Mouse (Mus musculus): ENCODE measurements around the gene Hmcn1. TPM values are rescaled to one million over a fixed set of nuclear protein-coding genes. Genes with fewer than 3 reads are reported as not detected.
A peak's percentile ranks its signal among the peaks of the same experiment; 100 is the strongest.

The Hmcn1 gene
- total and polyA plus RNA-seq, 2 experiments from 2014 or later, result 0.80 to 6.3 TPM

DNA sequence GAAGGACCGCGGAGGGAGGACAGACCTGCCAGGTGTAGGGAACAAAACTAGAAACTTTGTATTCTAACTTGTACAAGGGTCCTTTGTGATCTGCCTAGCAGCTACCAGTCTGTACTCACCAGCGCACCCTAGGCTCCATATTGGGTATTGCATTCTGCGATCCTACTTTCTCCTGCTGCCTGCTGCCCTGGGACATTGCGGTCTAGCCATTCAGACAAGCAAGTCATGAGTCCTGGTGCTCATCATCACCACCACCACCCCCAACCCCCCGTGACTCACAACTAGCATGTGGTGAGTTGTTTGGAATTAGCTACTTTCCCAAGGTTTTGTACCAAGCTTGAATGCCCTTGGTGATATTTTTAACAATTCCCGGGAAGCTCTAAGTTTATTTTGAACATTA is 17.8 kb upstream of the Hmcn1 start:
- H3K4me2 ChIP-seq (ENCODE audit: low read depth, low read length), result no peak overlapping the region
- H3K36me3 ChIP-seq (ENCODE audit: insufficient read depth, low read length), result no peaks in the 10 kb centered on the region
- 31% methylated on average over 7 of the region's 7 CpGs for WGBS
- no peaks in the 10 kb centered on the region for H3K27me3 ChIP-seq (ENCODE audit: insufficient read depth, low read length)
- H3K9me3 ChIP-seq (ENCODE audit: low read length), result no peaks in the 10 kb centered on the region
- H3K4me1 ChIP-seq (ENCODE audit: insufficient read depth, low read length), result no peaks in the 10 kb centered on the region
- no peak overlapping the region for H3K4me3 ChIP-seq (ENCODE audit: low read length)
- DNase-seq (ENCODE audit: low spot score) (peak; percentile 59), ATAC-seq (peak; percentile 53; the same call in 1 of the 2 replicates)
- peak; percentile 82 for TF ChIP-seq CTCF (IDR thresholded peaks at IDR 0.05; ENCODE audit: low read depth)
- no peak overlapping the region for H3K27ac ChIP-seq
- H3K9ac ChIP-seq (replicated peaks; ENCODE audit: low read length), result no peak overlapping the region

DNA sequence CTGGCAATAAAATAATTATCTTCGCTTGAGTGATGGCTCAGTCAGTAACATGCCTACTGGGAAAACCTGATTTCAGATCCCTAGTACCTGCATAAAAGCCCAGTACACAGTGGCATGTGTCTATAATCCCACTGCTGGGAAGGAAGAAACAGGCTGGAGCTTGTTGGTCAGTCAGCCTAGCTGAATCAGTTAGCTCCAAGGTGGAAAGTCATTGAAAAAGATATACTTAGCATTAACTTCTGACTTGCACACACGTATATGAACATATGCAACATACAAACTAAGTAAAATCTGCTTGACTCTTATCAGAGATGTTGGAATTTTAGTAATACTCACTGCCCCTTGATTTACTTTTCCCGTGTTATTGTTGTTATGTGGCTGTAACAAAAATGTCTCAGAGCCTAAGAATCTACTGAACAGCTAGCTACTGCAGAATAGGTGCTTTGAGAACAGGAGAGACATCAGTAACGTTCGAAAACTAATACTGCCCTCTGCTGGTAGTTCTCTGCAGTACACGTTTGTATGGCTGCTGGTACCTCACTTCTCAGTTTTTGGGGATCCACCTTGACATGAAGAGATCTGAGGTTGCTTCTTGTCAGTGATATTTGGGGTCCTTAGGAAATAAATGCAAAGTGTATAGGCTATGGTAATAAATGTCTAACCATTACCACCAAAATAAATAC is 16.0 kb upstream of the Hmcn1 start:
- no peaks in the 10 kb centered on the region for H3K27me3 ChIP-seq (ENCODE audit: insufficient read depth, low read length)
- H3K4me3 ChIP-seq (ENCODE audit: low read length), result no peak overlapping the region
- TF ChIP-seq CTCF (IDR thresholded peaks at IDR 0.05; ENCODE audit: low read depth), result peak; percentile 90
- ATAC-seq (peak; percentile 84; the same call in 1 of the 2 replicates), DNase-seq (ENCODE audit: low spot score) (peak; percentile 89)
- H3K4me2 ChIP-seq (ENCODE audit: low read depth, low read length), result no peak overlapping the region
- H3K27ac ChIP-seq, result no peak overlapping the region
- WGBS, result 29% methylated on average over 6 of the region's 6 CpGs
- no peaks in the 10 kb centered on the region for H3K9me3 ChIP-seq (ENCODE audit: low read length)
- H3K36me3 ChIP-seq (ENCODE audit: insufficient read depth, low read length), result no peaks in the 10 kb centered on the region
- H3K9ac ChIP-seq (replicated peaks; ENCODE audit: low read length), result no peak overlapping the region
- H3K4me1 ChIP-seq (ENCODE audit: insufficient read depth, low read length), result no peaks in the 10 kb centered on the region

DNA sequence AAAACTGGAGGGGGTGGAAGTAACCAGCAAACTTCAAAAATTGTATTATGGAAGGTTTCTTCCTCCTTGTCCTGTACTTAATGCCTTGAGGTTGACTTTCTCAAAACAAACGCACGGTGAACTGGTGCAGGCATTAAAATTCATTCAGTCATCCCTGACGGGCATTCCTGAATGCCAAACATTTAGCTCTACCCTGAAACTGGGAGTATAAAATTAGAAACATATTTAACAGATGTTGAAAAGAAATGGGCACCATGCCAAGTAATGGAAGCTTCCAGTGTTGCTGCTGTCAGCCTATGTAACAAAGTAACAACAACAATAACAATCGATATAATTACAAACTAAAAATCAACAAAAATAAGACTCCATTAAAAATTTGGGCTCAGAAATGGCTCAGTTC is 14.5 kb upstream of the Hmcn1 start:
- Histone ChIP-seq H3K4me2 (ENCODE audit: low read depth, low read length) (no peak overlapping the region), H3K27me3 (ENCODE audit: insufficient read depth, low read length) (no peaks in the 10 kb centered on the region), H3K9ac (replicated peaks; ENCODE audit: low read length) (no peak overlapping the region), H3K4me1 (ENCODE audit: insufficient read depth, low read length) (no peaks in the 10 kb centered on the region), H3K9me3 (ENCODE audit: low read length) (no peaks in the 10 kb centered on the region), H3K4me3 (ENCODE audit: low read length) (no peak overlapping the region), H3K27ac (no peak overlapping the region), H3K36me3 (ENCODE audit: insufficient read depth, low read length) (no peaks in the 10 kb centered on the region)
- ATAC-seq (no peak), DNase-seq (ENCODE audit: low spot score) (no peak)
- 68% methylated on average over 4 of the region's 4 CpGs for WGBS
- no peak for TF ChIP-seq CTCF (IDR thresholded peaks at IDR 0.05; ENCODE audit: low read depth)

DNA sequence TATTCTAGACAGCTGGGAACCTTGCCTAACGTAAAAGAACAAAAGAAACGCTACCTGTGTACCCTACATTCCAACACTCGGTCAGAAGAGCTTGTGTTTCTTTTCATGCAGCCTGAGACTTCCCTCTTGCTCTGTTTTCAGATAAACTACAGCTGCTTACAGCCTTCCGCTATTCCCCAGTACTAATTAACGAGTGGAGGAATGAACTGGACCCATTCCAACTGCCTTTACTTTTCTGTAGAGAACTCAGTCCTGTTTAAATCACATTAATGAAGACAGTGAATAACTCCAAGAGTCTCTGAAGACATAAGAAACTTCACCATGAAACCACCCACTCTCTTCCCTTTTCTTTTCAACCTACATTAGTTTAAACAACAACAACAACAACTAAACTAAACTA is 10.8 kb upstream of the Hmcn1 start:
- TF ChIP-seq CTCF (IDR thresholded peaks at IDR 0.05; ENCODE audit: low read depth), result no peak
- DNase-seq (ENCODE audit: low spot score) (no peak), ATAC-seq (no peak)
- no peaks in the 10 kb centered on the region for H3K9me3 ChIP-seq (ENCODE audit: low read length)
- H3K4me3 ChIP-seq (ENCODE audit: low read length), result no peak overlapping the region
- H3K9ac ChIP-seq (replicated peaks; ENCODE audit: low read length), result no peak overlapping the region
- WGBS, result 65% methylated on average over 5 of the region's 5 CpGs
- no peaks in the 10 kb centered on the region for H3K27me3 ChIP-seq (ENCODE audit: insufficient read depth, low read length)
- no peak overlapping the region for H3K27ac ChIP-seq
- no peak overlapping the region for H3K4me2 ChIP-seq (ENCODE audit: low read depth, low read length)
- H3K4me1 ChIP-seq (ENCODE audit: insufficient read depth, low read length), result no peaks in the 10 kb centered on the region
- H3K36me3 ChIP-seq (ENCODE audit: insufficient read depth, low read length), result no peaks in the 10 kb centered on the region

DNA sequence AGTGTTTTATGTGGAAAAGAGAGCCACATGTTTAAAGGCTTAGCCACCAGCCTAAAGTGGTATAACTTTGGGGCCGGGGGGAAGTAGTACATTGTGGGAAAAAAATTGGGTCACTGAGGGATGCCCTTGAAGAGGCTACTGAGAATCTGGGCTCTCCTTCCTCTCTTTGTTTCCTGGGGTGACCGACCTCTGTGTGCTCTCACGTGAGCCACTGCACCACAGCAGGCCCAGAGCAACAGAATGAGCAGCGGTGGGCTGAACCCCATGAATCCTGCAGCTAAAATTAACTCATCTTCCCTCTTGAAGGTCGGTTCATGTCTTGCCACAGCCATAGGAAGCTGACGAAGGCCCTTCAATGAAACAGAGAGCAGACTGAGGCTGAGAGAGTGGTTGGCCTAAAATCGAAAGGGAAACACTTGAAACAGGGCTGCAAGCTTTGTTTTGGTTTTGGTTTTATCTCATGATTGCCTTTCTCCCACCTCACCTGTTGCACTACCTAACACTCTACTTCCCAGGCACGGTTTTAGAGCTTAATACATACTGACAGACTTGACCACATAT is 8.7 kb upstream of the Hmcn1 start:
- H3K27ac ChIP-seq, result no peak overlapping the region
- H3K4me2 ChIP-seq (ENCODE audit: low read depth, low read length), result no peak overlapping the region
- H3K27me3 ChIP-seq (ENCODE audit: insufficient read depth, low read length), result no peaks in the 10 kb centered on the region
- no peak for TF ChIP-seq CTCF (IDR thresholded peaks at IDR 0.05; ENCODE audit: low read depth)
- H3K9me3 ChIP-seq (ENCODE audit: low read length), result no peaks in the 10 kb centered on the region
- 75% methylated on average over 8 of the region's 8 CpGs for WGBS
- no peaks in the 10 kb centered on the region for H3K4me1 ChIP-seq (ENCODE audit: insufficient read depth, low read length)
- ATAC-seq, result no peak
- no peaks in the 10 kb centered on the region for H3K36me3 ChIP-seq (ENCODE audit: insufficient read depth, low read length)
- no peak for DNase-seq (ENCODE audit: low spot score)
- H3K9ac ChIP-seq (replicated peaks; ENCODE audit: low read length), result no peak overlapping the region
- no peak overlapping the region for H3K4me3 ChIP-seq (ENCODE audit: low read length)

DNA sequence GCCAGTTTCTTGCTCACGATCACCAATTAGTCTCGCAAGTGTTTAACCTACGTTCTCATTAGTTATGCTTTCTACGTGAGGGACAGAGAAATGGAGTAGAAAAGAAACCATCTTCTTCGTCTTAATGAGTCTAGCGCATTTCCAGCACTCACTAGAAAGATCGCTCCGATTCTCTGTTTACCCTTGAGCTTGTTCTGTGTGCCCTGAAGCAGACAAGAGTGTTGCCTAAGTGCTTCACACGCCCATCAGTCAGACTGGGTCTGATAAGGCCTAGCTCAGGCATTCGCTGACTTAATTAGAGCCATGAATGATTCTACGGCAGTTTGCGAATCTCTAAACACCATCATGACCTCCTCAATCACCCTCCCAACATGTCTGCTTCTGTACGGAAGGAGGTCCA is 7.5 kb upstream of the Hmcn1 start:
- DNase-seq (ENCODE audit: low spot score) (no peak), ATAC-seq (no peak)
- no peak overlapping the region for H3K4me2 ChIP-seq (ENCODE audit: low read depth, low read length)
- no peak overlapping the region for H3K4me3 ChIP-seq (ENCODE audit: low read length)
- H3K9ac ChIP-seq (replicated peaks; ENCODE audit: low read length), result no peak overlapping the region
- 66% methylated on average over 13 of the region's 13 CpGs for WGBS
- H3K27ac ChIP-seq, result no peak overlapping the region
- no peaks in the 10 kb centered on the region for H3K36me3 ChIP-seq (ENCODE audit: insufficient read depth, low read length)
- no peak for TF ChIP-seq CTCF (IDR thresholded peaks at IDR 0.05; ENCODE audit: low read depth)
- H3K9me3 ChIP-seq (ENCODE audit: low read length), result no peaks in the 10 kb centered on the region
- no peaks in the 10 kb centered on the region for H3K27me3 ChIP-seq (ENCODE audit: insufficient read depth, low read length)
- H3K4me1 ChIP-seq (ENCODE audit: insufficient read depth, low read length), result no peaks in the 10 kb centered on the region

DNA sequence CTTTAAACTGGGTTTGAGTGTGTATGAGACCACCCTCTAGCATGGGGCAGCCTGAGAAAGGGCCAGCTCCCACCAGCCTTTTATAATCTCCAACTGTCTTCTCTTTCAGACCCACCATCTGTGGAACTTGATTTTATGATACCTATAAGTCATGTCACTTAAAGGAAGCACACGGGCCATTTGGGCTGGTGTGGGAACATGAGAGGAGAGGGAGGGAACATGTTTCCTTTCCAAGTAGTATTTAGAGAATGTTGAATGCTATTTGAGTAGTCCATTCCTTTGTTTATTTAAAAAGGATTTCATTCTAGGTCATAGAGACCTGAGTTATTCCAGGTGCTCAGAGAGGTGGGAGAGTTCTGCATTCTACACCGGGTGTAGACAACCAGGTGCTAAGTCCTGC is 1.4 kb upstream of the Hmcn1 start:
- WGBS, result 81% methylated on average over 2 of the region's 2 CpGs
- Histone ChIP-seq H3K9ac (replicated peaks; ENCODE audit: low read length) (no peak overlapping the region), H3K4me3 (ENCODE audit: low read length) (no peak overlapping the region), H3K36me3 (ENCODE audit: insufficient read depth, low read length) (no peaks in the 10 kb centered on the region), H3K4me2 (ENCODE audit: low read depth, low read length) (no peak overlapping the region), H3K4me1 (ENCODE audit: insufficient read depth, low read length) (0 out of 2 replicates have a peak, but pooled peaks cover 7% of the 10 kb centered on the region), H3K9me3 (ENCODE audit: low read length) (no peaks in the 10 kb centered on the region), H3K27ac (no peak overlapping the region), H3K27me3 (ENCODE audit: insufficient read depth, low read length) (no peaks in the 10 kb centered on the region)
- ATAC-seq (no peak), DNase-seq (ENCODE audit: low spot score) (no peak)
- TF ChIP-seq CTCF (IDR thresholded peaks at IDR 0.05; ENCODE audit: low read depth), result no peak

Measured in hindbrain, postnatal 0 days (tissue).